Comparison of ENCODE assay signal across 8 mouse cellular contexts in the genomic region with DNA sequence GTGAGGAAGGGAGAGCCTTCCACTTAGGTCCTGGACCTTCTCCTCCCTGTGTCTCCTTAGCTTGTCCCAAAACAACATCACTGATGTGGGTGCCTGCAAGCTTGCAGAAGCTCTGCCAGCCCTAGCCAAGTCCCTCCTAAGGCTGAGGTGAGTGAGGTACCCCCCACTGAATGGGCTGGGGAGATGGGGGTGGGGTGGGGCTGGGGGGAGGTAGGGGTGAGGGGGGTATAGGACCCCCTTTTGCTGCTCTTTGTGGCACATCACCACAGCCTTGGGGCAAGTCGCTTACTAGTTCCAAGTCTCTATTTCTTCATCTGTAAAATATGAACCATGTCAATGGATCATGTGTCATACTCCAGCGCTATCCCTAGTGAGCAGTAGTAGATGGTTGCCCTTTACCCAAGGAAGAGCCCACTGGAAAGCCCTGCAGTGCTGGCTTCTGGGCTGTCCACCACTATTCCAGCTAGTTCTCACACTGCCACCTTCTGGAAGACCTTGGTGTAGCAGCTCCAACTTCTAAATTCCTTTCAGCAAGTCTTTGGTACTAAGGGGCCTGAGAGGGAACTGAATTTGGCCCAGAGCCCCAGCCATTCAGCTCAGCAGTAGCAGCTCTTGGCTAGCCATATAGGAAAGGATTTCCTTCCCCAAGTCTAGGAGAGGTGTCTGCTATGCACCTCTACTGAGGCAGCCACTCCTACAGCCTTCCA. TPM values are rescaled to one million over a fixed set of nuclear protein-coding genes. Genes with fewer than 3 reads are reported as not detected.
DNase-seq lines count a peak whose midpoint lies in the region; ATAC-seq and TF ChIP-seq lines count a peak whose summit lies in the region.

No protein-coding gene starts in this region.

- intact Hi-C loops in heart, postnatal 10 days (cut with DNase I), result loop anchor here (2.0 to 5.0 kb wide), 3 partner anchors 104 to 248 kb away; partner anchors contain the start of gene Tekt5

- no peak for TF ChIP-seq POLR2A in ES-Bruce4 (IDR thresholded peaks at IDR 0.05; ENCODE audit: insufficient read depth, low read length)

- H3K4me3 ChIP-seq in ES-Bruce4 (ENCODE audit: low read depth, low read length), result no peak overlapping the region
- no peak overlapping the region for H3K4me3 ChIP-seq in forebrain, embryonic 12.5 days (replicated peaks)
- H3K4me3 ChIP-seq in lung, embryonic 15.5 days, result no peak overlapping the region

- no peaks in the 10 kb centered on the region for H3K9me3 ChIP-seq in ES-Bruce4 (replicated peaks; ENCODE audit: control insufficient read depth, insufficient read depth, low read length, poor library complexity, severe bottlenecking)
- H3K9me3 ChIP-seq in forebrain, embryonic 12.5 days, result no peaks in the 10 kb centered on the region
- H3K9me3 ChIP-seq in lung, embryonic 15.5 days, result no peaks in the 10 kb centered on the region

- H3K36me3 ChIP-seq in ES-Bruce4 (ENCODE audit: control insufficient read depth, insufficient read depth, low read length, poor library complexity, severe bottlenecking), result no peaks in the 10 kb centered on the region
- H3K36me3 ChIP-seq in forebrain, embryonic 12.5 days (replicated peaks), result no peaks in the 10 kb centered on the region
- H3K36me3 ChIP-seq in lung, embryonic 15.5 days, result no peaks in the 10 kb centered on the region

- peak; percentile 67 for TF ChIP-seq CTCF in ES-Bruce4 (IDR thresholded peaks at IDR 0.05; ENCODE audit: low read depth, low read length)

- H3K4me1 ChIP-seq in ES-Bruce4 (ENCODE audit: control insufficient read depth, insufficient read depth, low read length), result no peaks in the 10 kb centered on the region
- H3K4me1 ChIP-seq in forebrain, embryonic 12.5 days, result no peaks in the 10 kb centered on the region
- H3K4me1 ChIP-seq in lung, embryonic 15.5 days, result no peaks in the 10 kb centered on the region

- TF ChIP-seq EP300 in ES-Bruce4 (IDR thresholded peaks at IDR 0.05; ENCODE audit: insufficient read depth, low read depth, low read length), result no peak

- peak; percentile 86 for DNase-seq in brain, adult 2 months (ENCODE audit: low read depth, low spot score)
- peak; percentile 84 to 92 for DNase-seq in heart, postnatal 10 days
- DNase-seq in kidney, postnatal 36 days, result peak; percentile 72 to 90
- DNase-seq in retina, embryonic 14.5 days (ENCODE audit: low spot score), result peak; percentile 91
- peak; percentile 65 for DNase-seq in urinary bladder, postnatal 25 days (ENCODE audit: low spot score)

- H3K9ac ChIP-seq in ES-Bruce4 (ENCODE audit: low read depth, poor library complexity, severe bottlenecking), result no peak overlapping the region
- H3K9ac ChIP-seq in forebrain, embryonic 12.5 days, result no peak overlapping the region
- H3K9ac ChIP-seq in lung, embryonic 15.5 days, result no peak overlapping the region

- WGBS in forebrain, embryonic 12.5 days, result 37% methylated on average over 2 of the region's 2 CpGs
- WGBS in lung, embryonic 15.5 days, result 41% methylated on average over 2 of the region's 2 CpGs

- ATAC-seq in forebrain, embryonic 12.5 days (ENCODE audit: low FRiP score), result peak; percentile 61; the same call in 1 of the 2 replicates
- ATAC-seq in lung, embryonic 15.5 days (ENCODE audit: borderline replicate concordance, extremely low read depth, low FRiP score, low TSS enrichment), result peak; percentile 60; the same call in 1 of the 2 replicates

- H3K27ac ChIP-seq in ES-Bruce4 (ENCODE audit: insufficient read depth, low read length), result no peak overlapping the region
- no peak overlapping the region for H3K27ac ChIP-seq in forebrain, embryonic 12.5 days
- H3K27ac ChIP-seq in lung, embryonic 15.5 days, result no peak overlapping the region

- no peak overlapping the region for H3K4me2 ChIP-seq in forebrain, embryonic 12.5 days
- H3K4me2 ChIP-seq in lung, embryonic 15.5 days, result no peak overlapping the region

- H3K27me3 ChIP-seq in ES-Bruce4 (ENCODE audit: control insufficient read depth, insufficient read depth, low read length, poor library complexity, severe bottlenecking), result no peaks in the 10 kb centered on the region
- no peaks in the 10 kb centered on the region; the same call in 1 of the 2 replicates for H3K27me3 ChIP-seq in forebrain, embryonic 12.5 days
- no peaks in the 10 kb centered on the region for H3K27me3 ChIP-seq in lung, embryonic 15.5 days

RNA-seq across cellular contexts. Expression of gene Dexi, which starts 21.8 kb away (rescaled TPM):
- polyA plus RNA-seq in ES-Bruce4 (2011; ENCODE audit: insufficient read depth, insufficient read length, low read depth, missing spikeins), result 6.7 and 7.0 TPM in 2 replicates
- 20.4 and 22.6 TPM in 2 replicates for polyA plus RNA-seq in forebrain, embryonic 12.5 days (2016; fragmentation: Nextera tagmentation; extraction: Ambion mirVana)
- 10 to 100 TPM; 23.6 to 27.8 TPM for total RNA-seq in heart, postnatal 10 days (2021)
- 25.5 and 25.6 TPM in 2 replicates for polyA plus RNA-seq in lung, embryonic 15.5 days (2015; fragmentation: Nextera tagmentation; extraction: Ambion mirVana)

RNA-seq across cellular contexts. Expression of gene Clec16a, which starts 24.1 kb away (rescaled TPM):
- 9.1 and 9.5 TPM in 2 replicates for polyA plus RNA-seq in ES-Bruce4 (2011; ENCODE audit: insufficient read depth, insufficient read length, low read depth, missing spikeins)
- 51.0 and 53.9 TPM in 2 replicates for polyA plus RNA-seq in forebrain, embryonic 12.5 days (2016; fragmentation: Nextera tagmentation; extraction: Ambion mirVana)
- total RNA-seq in heart, postnatal 10 days (2021), result 10 to 100 TPM; 47.7 to 50.1 TPM
- polyA plus RNA-seq in lung, embryonic 15.5 days (2015; fragmentation: Nextera tagmentation; extraction: Ambion mirVana), result 27.7 and 29.3 TPM in 2 replicates

RNA-seq across cellular contexts. Expression of gene Ciita, which starts 41.2 kb away (rescaled TPM):
- not detected in 2 replicates for polyA plus RNA-seq in ES-Bruce4 (2011; ENCODE audit: insufficient read depth, insufficient read length, low read depth, missing spikeins)
- polyA plus RNA-seq in forebrain, embryonic 12.5 days (2016; fragmentation: Nextera tagmentation; extraction: Ambion mirVana), result 0.32 and 0.42 TPM in 2 replicates
- total RNA-seq in heart, postnatal 10 days (2021), result under 1 TPM; 0.17 to 0.35 TPM
- polyA plus RNA-seq in lung, embryonic 15.5 days (2015; fragmentation: Nextera tagmentation; extraction: Ambion mirVana), result 0.70 and 1.00 TPM in 2 replicates
